ENCODE assay signal across 8 mouse cellular contexts in the genomic region with DNA sequence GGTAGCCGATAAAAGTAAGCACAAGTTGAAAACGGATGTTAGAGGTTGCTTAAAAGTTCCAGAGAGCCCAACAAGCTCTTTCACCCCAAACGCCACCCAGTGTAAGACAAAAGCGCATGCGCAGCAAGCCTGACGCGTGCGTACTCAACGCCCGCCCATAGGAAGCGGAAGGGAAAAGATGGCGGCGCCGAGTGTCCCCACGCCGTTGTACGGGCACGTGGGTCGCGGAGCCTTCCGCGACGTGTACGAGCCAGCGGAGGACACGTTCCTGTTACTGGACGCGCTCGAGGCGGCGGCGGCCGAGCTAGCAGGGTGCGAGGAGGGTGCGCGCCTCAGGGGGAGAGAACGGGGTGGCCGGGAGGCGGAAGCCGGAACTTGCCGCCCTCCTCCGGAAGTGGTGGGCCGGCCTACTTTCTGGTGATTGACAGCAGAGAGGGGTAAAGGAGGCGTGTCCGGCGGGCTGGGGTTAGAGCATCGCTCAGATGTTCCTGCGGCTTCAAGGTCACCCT. TPM values are rescaled to one million over a fixed set of nuclear protein-coding genes. Genes with fewer than 3 reads are reported as not detected.
DNase-seq lines count a peak whose midpoint lies in the region; ATAC-seq lines count a peak whose summit lies in the region.

A gene (plus strand): TSS at position 111 of the 509 bp plus-strand sequence.

- H3K9me3 ChIP-seq in intestine, embryonic 14.5 days (ENCODE audit: control insufficient read depth, low read length) = no peaks in the 10 kb centered on the region

- peaks cover 19% of the 10 kb centered on the region for H3K36me3 ChIP-seq in intestine, embryonic 14.5 days (ENCODE audit: control insufficient read depth, insufficient read depth, low read length)

- peak within 1 kb of the TSS; percentile 64 for H3K4me2 ChIP-seq in intestine, embryonic 14.5 days (ENCODE audit: low read length)

- peak within 1 kb of the TSS; percentile 94 for H3K27ac ChIP-seq in intestine, embryonic 14.5 days (ENCODE audit: low read depth)

- H3K4me1 ChIP-seq in intestine, embryonic 14.5 days (replicated peaks; ENCODE audit: control insufficient read depth, insufficient read depth, low read length) = 0 out of 2 replicates have a peak, but pooled peaks cover 5% of the 10 kb centered on the region

- H3K4me3 ChIP-seq in intestine, embryonic 14.5 days (ENCODE audit: low read depth, low read length) = peak within 1 kb of the TSS; percentile 75

- intact Hi-C loops in left cerebral cortex, postnatal 14 days (cut with DNase I) = no loop called here

- peak; percentile 99 for ATAC-seq in intestine, embryonic 14.5 days (replicated peaks; ENCODE audit: low FRiP score, low TSS enrichment, low read depth)

- DNase-seq in adrenal gland, adult (ENCODE audit: inconsistent age in 2 of 2, low spot score in 1 of 2) = peak; percentile 96 to 99
- peak; percentile 98 for DNase-seq in embryo, embryonic 10.5 days (ENCODE audit: low spot score)
- DNase-seq in gastrocnemius, postnatal 25 days = peak; percentile 89
- peak; percentile 98 for DNase-seq in intestine, embryonic 14.5 days (ENCODE audit: low spot score)
- peak; percentile 89 to 92 for DNase-seq in left cerebral cortex, postnatal 14 days (ENCODE audit: low spot score in 2 of 2)
- peak; percentile 95 for DNase-seq in mesoderm, embryonic 11.5 days (ENCODE audit: low read depth, low spot score)
- peak; percentile 87 to 89 for DNase-seq in right cerebral cortex, postnatal 36 days (ENCODE audit: low spot score in 2 of 2)
- peak; percentile 96 for DNase-seq in yolk sac, embryonic 10.5 days (ENCODE audit: low spot score)

- H3K27me3 ChIP-seq in intestine, embryonic 14.5 days (replicated peaks; ENCODE audit: control insufficient read depth, insufficient read depth, low read length) = no peaks in the 10 kb centered on the region

- H3K9ac ChIP-seq in intestine, embryonic 14.5 days (ENCODE audit: low read length) = peak within 1 kb of the TSS; percentile 82

- under 1% methylated on average over 48 of the region's 48 CpGs for WGBS in intestine, embryonic 14.5 days

RNA-seq across cellular contexts. Expression of the gene that starts here (rescaled TPM):
- 1 to 10 TPM; 6.6 to 7.1 TPM for total RNA-seq in gastrocnemius, postnatal 25 days (2021)
- polyA plus RNA-seq in intestine, embryonic 14.5 days (2014; fragmentation: Nextera tagmentation; extraction: Ambion mirVana) = 24.7 and 25.6 TPM in 2 replicates
- 10 to 100 TPM; 20.4 to 21.3 TPM for total RNA-seq in left cerebral cortex, postnatal 14 days (2021)

Comparison
In these comparisons a context has a peak if more than half of its experiments do, and no peak if none do; other contexts are left out.
1. Peak in every context shown above with its lines: DNase-seq, ATAC-seq, H3K4me3 ChIP-seq and H3K27ac ChIP-seq.